Mouse (Mus musculus): ENCODE measurements around the gene Cdk2ap2. TPM values are rescaled to one million over a fixed set of nuclear protein-coding genes. Genes with fewer than 3 reads are reported as not detected.

The Cdk2ap2 gene
- polyA plus RNA-seq, 1 experiment from 2014 or later: 68.0 TPM

DNA sequence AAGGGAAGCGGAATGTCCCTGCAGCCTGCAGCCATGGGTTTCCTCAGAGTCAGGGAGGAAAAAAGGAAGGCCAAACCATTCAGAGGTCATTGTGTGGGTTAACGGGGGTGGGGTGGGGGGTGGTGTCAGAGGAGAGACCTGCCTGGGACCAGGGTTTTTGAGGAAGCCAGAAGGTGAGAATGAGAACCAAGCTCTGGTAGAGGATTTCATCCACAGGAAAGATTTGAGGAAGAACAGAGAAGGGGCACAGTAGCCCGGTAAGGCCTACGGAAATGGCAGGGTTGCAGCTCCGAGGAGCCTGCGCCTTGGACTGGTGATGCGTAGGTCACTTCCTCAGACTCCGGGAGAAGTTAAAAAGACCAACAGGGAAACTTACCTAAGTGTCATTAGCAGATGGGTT is 26.2 kb upstream of the Cdk2ap2 start:
- Histone ChIP-seq H3K4me3 (no peak overlapping the region), H3K4me1 (no peaks in the 10 kb centered on the region), H3K36me3 (no peaks in the 10 kb centered on the region), H3K4me2 (replicated peaks) (no peak overlapping the region), H3K27ac (replicated peaks) (no peak overlapping the region), H3K9ac (replicated peaks) (no peak overlapping the region), H3K27me3 (no peaks in the 10 kb centered on the region), H3K9me3 (no peaks in the 10 kb centered on the region)
- ATAC-seq (ENCODE audit: low FRiP score, low read depth): no peak
- WGBS: 87% methylated on average over 8 of the region's 8 CpGs

DNA sequence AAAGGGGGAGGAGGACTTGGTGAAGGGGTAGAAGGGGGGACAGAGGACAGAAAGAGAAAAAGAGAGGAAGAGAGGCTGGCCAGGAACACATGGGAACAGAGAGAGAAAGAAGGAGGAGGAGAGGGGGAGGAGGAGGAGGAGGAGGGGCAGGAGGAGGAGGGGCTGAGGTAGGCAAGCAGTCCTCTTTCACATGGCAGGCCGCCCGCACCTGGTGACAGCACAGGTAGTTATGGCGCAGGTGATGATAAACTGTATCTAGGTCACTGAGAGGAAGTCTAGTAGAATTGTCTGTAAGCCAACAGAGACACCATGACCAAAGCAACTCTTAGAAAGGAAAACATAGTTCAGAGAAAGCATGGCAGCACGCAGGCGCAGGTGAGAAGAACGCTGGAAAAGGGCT is 25.6 kb upstream of the Cdk2ap2 start:
- Histone ChIP-seq H3K9me3 (no peaks in the 10 kb centered on the region), H3K27ac (replicated peaks) (no peak overlapping the region), H3K9ac (replicated peaks) (no peak overlapping the region), H3K36me3 (no peaks in the 10 kb centered on the region), H3K27me3 (no peaks in the 10 kb centered on the region), H3K4me1 (no peaks in the 10 kb centered on the region), H3K4me3 (no peak overlapping the region), H3K4me2 (replicated peaks) (no peak overlapping the region)
- WGBS: 92% methylated on average over 6 of the region's 6 CpGs
- no peak for ATAC-seq (ENCODE audit: low FRiP score, low read depth)

DNA sequence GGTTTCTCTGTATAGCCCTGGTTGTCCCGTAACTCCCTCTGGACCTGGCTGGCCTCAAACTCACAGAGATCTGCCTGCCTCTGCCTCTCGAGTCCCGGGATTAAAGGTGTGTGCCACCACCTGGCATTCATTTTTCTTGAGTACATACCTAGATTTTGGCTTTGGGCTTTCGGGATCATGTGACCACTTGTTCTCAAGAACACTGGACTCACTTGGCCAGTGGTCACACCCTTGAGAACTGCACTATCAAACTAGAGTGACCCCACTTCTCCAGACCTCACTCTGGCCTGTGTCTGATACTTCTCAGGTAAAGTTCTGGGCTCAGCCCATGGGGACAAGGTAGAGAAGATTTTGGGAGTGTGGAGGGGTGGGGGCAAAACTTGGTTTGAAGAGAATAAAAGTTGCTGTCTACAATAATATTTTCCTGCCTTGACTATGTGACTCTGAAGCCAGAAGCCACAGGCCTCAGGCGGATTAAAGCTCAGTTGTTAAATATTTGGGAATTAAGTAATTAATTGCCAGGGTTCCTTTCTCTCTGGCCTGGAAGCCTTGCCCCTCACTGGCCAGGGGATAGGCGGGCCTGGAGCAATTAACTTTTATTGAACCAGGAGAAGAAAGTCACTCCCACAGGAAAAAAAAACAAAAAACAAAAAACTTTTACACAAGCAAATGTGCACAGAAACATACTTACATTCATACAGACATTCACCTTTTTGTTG is 24.1 kb upstream of the Cdk2ap2 start:
- H3K4me3 ChIP-seq: no peak overlapping the region
- H3K27me3 ChIP-seq: no peaks in the 10 kb centered on the region
- H3K36me3 ChIP-seq: no peaks in the 10 kb centered on the region
- no peaks in the 10 kb centered on the region for H3K4me1 ChIP-seq
- ATAC-seq (ENCODE audit: low FRiP score, low read depth): no peak
- H3K9ac ChIP-seq (replicated peaks): no peak overlapping the region
- H3K27ac ChIP-seq (replicated peaks): no peak overlapping the region
- 86% methylated on average over 6 of the region's 6 CpGs for whole genome bisulfite sequencing
- H3K9me3 ChIP-seq: no peaks in the 10 kb centered on the region
- H3K4me2 ChIP-seq (replicated peaks): no peak overlapping the region

DNA sequence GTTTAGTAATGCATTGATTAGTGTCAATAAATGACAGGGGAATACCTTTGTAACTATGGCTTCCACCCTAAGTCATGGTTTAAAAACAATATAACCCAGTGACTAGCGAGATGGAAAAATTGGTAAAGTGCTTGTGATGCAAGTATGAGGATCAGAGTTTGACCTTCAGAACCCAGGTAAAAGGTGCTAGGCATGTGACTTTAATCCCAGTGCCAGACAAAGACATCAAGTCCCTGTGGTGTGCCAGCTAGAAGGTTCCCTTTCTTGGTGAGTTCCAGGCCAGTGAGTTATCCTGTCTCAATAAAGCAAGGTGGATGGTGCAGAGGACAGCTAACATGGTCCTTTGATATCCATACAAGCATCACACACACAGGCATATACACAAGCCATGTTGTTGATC is 21.5 kb upstream of the Cdk2ap2 start:
- Histone ChIP-seq H3K36me3 (no peaks in the 10 kb centered on the region), H3K27me3 (0 out of 2 replicates have a peak, but pooled peaks cover 2% of the 10 kb centered on the region), H3K4me3 (no peak overlapping the region), H3K9ac (replicated peaks) (no peak overlapping the region), H3K4me1 (no peaks in the 10 kb centered on the region), H3K27ac (replicated peaks) (no peak overlapping the region), H3K4me2 (replicated peaks) (no peak overlapping the region), H3K9me3 (no peaks in the 10 kb centered on the region)
- ATAC-seq (ENCODE audit: low FRiP score, low read depth): no peak
- 69% methylated on average over 1 of the region's 1 CpGs for WGBS

DNA sequence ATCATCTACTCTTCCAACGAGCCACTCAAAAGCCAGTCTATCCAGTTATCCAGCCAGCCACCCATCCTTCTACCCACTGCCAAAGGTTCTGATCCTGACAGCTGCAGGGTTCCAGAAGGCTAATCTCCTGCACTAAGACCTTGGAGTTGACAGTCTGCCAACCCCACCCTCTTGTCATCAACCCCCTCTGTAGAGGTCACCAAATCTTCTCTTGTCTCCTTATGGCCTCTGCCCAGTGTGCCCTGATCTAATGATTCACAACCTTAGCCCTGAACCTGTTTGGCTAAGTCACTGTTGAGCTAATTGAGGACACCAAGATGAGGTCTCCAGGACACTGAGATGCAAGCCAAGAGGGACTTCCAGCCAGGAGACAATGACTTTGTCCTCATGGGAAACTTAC is 17.4 kb upstream of the Cdk2ap2 start:
- Histone ChIP-seq H3K36me3 (no peaks in the 10 kb centered on the region), H3K9me3 (no peaks in the 10 kb centered on the region), H3K9ac (replicated peaks) (no peak overlapping the region), H3K4me3 (no peak overlapping the region), H3K4me2 (replicated peaks) (no peak overlapping the region), H3K4me1 (no peaks in the 10 kb centered on the region), H3K27me3 (peaks cover 16% of the 10 kb centered on the region; the same call in 1 of the 2 replicates), H3K27ac (replicated peaks) (no peak overlapping the region)
- 77% methylated on average over 1 of the region's 1 CpGs for WGBS
- ATAC-seq (ENCODE audit: low FRiP score, low read depth): no peak

DNA sequence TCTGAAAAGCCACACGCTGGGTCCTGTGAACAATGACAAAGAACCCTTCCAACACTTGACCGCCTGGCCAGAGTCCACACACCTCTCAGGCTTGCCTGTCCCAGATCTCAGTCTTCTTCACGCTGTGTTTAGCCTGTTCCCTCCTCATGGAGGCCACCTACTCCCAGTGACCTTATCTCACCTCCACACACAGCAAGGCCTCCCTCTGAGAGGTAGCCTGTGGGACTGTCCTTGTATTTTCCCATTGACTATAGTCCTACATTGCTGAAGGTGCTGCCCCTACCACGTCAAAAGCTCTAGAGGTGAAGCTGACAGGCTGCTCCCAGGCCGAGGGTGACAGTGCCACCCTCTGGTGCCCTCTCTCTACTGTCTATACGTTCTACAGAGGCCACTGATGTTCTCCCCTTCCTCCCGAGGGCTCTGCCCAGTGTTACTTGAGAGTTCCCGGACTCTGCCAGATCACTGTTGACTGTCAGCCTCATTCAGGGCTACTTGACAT is 16.4 kb upstream of the Cdk2ap2 start:
- WGBS: 71% methylated on average over 8 of the region's 8 CpGs
- ATAC-seq (ENCODE audit: low FRiP score, low read depth): no peak

DNA sequence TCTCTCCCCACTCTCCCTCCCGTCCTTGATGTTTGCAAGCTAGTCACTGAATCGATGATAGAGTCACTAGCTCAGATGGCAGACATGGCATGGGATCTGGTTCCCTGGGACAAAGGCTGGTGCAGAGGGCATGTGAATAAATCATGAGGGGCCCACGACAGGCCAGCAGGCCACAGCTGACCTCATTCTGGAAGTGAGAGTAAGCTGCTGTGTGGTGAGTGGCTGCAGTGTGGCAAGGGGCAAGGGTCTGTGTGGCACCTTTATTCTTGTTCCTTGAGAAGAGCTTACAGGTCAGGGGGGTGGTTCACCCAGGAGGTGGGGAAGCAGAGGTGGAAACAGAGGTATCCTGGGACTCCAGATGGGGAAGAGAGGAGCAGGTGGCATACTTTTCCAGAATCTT is 15.6 kb upstream of the Cdk2ap2 start, which contains the start of gene Cabp2:
Cabp2 (plus strand) TSS at position 185 of the 400 bp plus-strand sequence.
- Histone ChIP-seq H3K4me2 (replicated peaks) (no peak within 1 kb of the TSS), H3K27ac (replicated peaks) (no peak within 1 kb of the TSS), H3K36me3 (no peaks in the 10 kb centered on the region), H3K4me1 (no peaks in the 10 kb centered on the region), H3K9ac (replicated peaks) (no peak within 1 kb of the TSS), H3K9me3 (no peaks in the 10 kb centered on the region), H3K27me3 (peaks cover 16% of the 10 kb centered on the region; the same call in 1 of the 2 replicates), H3K4me3 (no peak within 1 kb of the TSS)
- 61% methylated on average over 3 of the region's 3 CpGs for WGBS
- ATAC-seq (ENCODE audit: low FRiP score, low read depth): no peak

More for the DNA sequence above, 16.4 kb upstream of the Cdk2ap2 start:
- no peaks in the 10 kb centered on the region for H3K9me3 ChIP-seq
- H3K9ac ChIP-seq (replicated peaks): no peak overlapping the region
- H3K4me3 ChIP-seq: no peak overlapping the region
- H3K36me3 ChIP-seq: no peaks in the 10 kb centered on the region
- no peaks in the 10 kb centered on the region for H3K4me1 ChIP-seq
- no peak overlapping the region for H3K4me2 ChIP-seq (replicated peaks)
- H3K27ac ChIP-seq (replicated peaks): no peak overlapping the region
- peaks cover 16% of the 10 kb centered on the region; the same call in 1 of the 2 replicates for H3K27me3 ChIP-seq

DNA sequence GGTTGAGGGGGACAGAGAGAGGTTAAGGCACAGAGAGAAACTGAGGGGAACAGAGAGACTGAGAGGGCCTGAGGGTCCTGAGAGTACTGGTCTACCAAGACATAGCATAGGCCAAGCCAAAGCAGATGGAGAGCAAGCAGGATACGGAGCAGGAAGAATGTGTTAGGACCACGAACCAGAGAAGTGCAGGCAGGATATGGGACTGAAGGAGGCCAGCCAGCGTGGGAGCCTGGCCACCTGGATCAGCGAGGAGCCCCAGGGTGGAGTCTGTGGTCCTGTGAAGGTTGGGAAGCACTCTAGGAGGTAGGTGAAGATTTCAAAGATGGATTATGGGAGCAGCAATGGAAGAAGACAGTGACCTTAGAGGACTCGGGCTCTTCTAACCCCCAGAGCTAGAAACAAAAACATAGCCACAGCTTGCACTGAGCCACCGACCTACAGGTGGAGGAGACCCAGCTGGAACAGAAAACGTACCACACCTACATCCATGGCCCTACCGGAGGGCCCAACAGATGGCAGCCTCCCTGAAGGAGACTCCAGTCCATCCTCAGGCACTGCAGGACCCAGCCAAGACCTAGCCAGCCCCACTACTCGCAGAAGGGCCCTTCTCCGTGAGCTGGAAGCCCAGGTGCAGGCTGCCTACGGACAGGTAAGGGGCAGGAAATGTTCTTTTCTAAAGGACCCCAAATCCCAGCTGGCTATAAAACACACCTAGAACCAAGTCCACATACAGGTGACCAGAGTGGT is 14.6 kb upstream of the Cdk2ap2 start:
- 82% methylated on average over 11 of the region's 11 CpGs for WGBS
- H3K36me3 ChIP-seq: no peaks in the 10 kb centered on the region
- H3K27me3 ChIP-seq: peaks cover 16% of the 10 kb centered on the region; the same call in 1 of the 2 replicates
- H3K9ac ChIP-seq (replicated peaks): no peak overlapping the region
- H3K4me1 ChIP-seq: no peaks in the 10 kb centered on the region
- ATAC-seq (ENCODE audit: low FRiP score, low read depth): no peak
- no peaks in the 10 kb centered on the region for H3K9me3 ChIP-seq
- no peak overlapping the region for H3K4me2 ChIP-seq (replicated peaks)
- H3K4me3 ChIP-seq: no peak overlapping the region
- no peak overlapping the region for H3K27ac ChIP-seq (replicated peaks)

DNA sequence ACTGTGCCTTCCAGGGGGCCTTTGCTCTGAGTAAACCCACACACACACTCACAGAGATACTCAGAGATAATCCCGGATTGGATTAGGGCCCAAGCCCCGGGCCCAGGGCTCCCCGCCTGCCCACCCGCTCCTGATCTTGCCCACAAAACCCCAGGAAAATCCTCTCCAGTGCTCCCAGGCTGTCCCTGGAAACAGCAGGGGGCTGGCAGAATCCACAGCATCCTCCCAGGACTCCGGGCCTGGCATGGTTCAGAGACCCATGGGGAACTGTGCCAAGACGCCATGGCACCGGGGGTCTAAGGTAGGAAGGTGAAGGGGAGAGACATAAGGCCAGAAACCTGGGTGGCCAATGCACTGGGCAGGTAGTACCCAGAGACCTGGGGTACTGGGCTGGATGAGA is 13.7 kb upstream of the Cdk2ap2 start:
- no peak overlapping the region for H3K4me2 ChIP-seq (replicated peaks)
- H3K9ac ChIP-seq (replicated peaks): no peak overlapping the region
- WGBS: 72% methylated on average over 7 of the region's 7 CpGs
- no peak overlapping the region for H3K27ac ChIP-seq (replicated peaks)
- H3K4me1 ChIP-seq: no peaks in the 10 kb centered on the region
- no peak overlapping the region for H3K4me3 ChIP-seq
- no peak for ATAC-seq (ENCODE audit: low FRiP score, low read depth)
- H3K9me3 ChIP-seq: no peaks in the 10 kb centered on the region
- peaks cover 16% of the 10 kb centered on the region; the same call in 1 of the 2 replicates for H3K27me3 ChIP-seq
- H3K36me3 ChIP-seq: no peaks in the 10 kb centered on the region

DNA sequence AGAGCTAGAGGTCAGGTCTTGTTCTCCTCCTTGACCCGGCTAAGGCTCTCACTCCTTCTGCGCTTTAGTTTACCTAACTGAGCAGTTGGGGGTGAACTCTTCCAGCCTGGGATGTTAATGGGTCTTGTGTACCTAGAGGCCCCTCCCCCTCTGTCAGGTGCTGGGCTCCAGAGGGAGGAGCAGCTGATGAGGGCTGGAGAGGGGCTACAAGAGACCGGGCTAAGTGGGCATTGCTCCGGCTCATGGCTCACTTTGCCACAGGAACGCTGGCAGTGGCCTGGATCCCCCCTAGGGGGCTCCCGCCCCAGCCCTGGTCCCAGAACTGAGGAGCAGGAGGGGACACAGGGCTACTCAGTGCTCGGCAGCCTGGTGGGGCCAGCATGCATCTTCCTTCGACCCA is 13.2 kb upstream of the Cdk2ap2 start:
- 35% methylated on average over 7 of the region's 8 CpGs for WGBS
- Histone ChIP-seq H3K27me3 (peaks cover 16% of the 10 kb centered on the region; the same call in 1 of the 2 replicates), H3K9ac (replicated peaks) (no peak overlapping the region), H3K36me3 (no peaks in the 10 kb centered on the region), H3K27ac (replicated peaks) (no peak overlapping the region), H3K4me3 (no peak overlapping the region), H3K4me2 (replicated peaks) (no peak overlapping the region), H3K4me1 (no peaks in the 10 kb centered on the region), H3K9me3 (no peaks in the 10 kb centered on the region)
- no peak for ATAC-seq (ENCODE audit: low FRiP score, low read depth)

DNA sequence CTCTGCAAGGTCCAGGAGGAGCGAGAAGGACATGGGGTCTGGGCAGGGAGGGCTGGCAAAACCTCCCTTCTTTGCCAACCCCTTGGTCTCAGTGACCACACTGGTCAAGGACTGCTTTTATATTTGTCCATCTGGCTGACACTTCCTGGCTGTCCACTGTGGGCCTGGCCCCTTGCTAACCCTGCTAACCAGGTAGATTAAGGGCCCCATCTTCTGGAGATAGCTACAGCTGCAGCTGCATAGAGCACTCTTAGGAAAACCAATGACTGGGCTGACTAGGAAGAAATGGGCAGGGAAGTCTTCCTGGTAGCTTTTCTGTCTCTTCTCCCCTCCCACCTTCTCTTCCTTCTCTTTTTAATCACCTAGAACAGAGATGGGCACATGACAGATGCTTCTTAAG is 12.0 kb upstream of the Cdk2ap2 start:
- H3K4me3 ChIP-seq: no peak overlapping the region
- 93% methylated on average over 1 of the region's 1 CpGs for WGBS
- H3K4me2 ChIP-seq (replicated peaks): no peak overlapping the region
- no peak for ATAC-seq (ENCODE audit: low FRiP score, low read depth)
- no peak overlapping the region for H3K27ac ChIP-seq (replicated peaks)
- H3K36me3 ChIP-seq: no peaks in the 10 kb centered on the region
- H3K9ac ChIP-seq (replicated peaks): no peak overlapping the region
- H3K4me1 ChIP-seq: no peaks in the 10 kb centered on the region
- H3K9me3 ChIP-seq: no peaks in the 10 kb centered on the region
- H3K27me3 ChIP-seq: peaks cover 20% of the 10 kb centered on the region; the same call in 1 of the 2 replicates

DNA sequence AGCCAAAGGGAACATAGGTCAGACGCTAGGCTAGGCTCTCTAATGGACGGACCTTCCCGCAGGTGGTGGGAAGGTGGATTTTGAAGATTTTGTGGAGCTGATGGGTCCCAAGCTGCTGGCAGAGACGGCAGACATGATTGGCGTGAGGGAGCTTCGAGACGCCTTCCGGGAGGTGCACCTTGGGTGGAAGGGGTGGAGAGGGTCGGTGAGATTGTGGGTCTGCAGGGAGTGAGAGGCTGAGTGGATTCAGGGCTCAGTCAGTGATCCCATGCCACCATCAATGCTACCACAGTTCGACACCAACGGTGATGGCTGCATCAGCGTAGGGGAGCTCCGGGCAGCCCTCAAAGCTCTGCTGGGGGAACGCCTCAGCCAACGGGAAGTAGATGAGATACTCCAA is 10.8 kb upstream of the Cdk2ap2 start:
- 92% methylated on average over 15 of the region's 15 CpGs for WGBS
- no peak for ATAC-seq (ENCODE audit: low FRiP score, low read depth)
- H3K27me3 ChIP-seq: peaks cover 21% of the 10 kb centered on the region; the same call in 1 of the 2 replicates

More for the DNA sequence above, 10.8 kb upstream of the Cdk2ap2 start:
- no peak overlapping the region for H3K4me2 ChIP-seq (replicated peaks)
- no peaks in the 10 kb centered on the region for H3K4me1 ChIP-seq
- H3K36me3 ChIP-seq: no peaks in the 10 kb centered on the region
- H3K27ac ChIP-seq (replicated peaks): no peak overlapping the region
- no peaks in the 10 kb centered on the region for H3K9me3 ChIP-seq
- H3K4me3 ChIP-seq: no peak overlapping the region
- no peak overlapping the region for H3K9ac ChIP-seq (replicated peaks)
